Mouse (Mus musculus): ENCODE results near the gene Axin2. TPM values are rescaled to one million over a fixed set of nuclear protein-coding genes. Genes with fewer than 3 reads are reported as not detected.

The Axin2 gene
- polyA plus RNA-seq, 1 experiment from 2014 or later, result 5.8 TPM

- no peaks in the 10 kb centered on the region for H3K9me3 ChIP-seq (replicated peaks; ENCODE audit: low read length)
- H3K27me3 ChIP-seq (ENCODE audit: insufficient read depth, low read length), result no peaks in the 10 kb centered on the region
- DNase-seq (ENCODE audit: low spot score), result no peak
- no peak overlapping the region for H3K4me3 ChIP-seq (replicated peaks; ENCODE audit: low read depth, low read length)
- no peaks in the 10 kb centered on the region for H3K4me1 ChIP-seq (replicated peaks; ENCODE audit: insufficient read depth, low read length)
- H3K27ac ChIP-seq, result no peak overlapping the region
- ATAC-seq (replicated peaks; ENCODE audit: low FRiP score, low read depth), result no peak
- TF ChIP-seq CTCF (IDR thresholded peaks at IDR 0.05; ENCODE audit: low read depth), result no peak
- no peak overlapping the region for H3K9ac ChIP-seq (ENCODE audit: low read depth, low read length)
- H3K4me2 ChIP-seq (ENCODE audit: low read length), result no peak overlapping the region
- 56% methylated on average over 10 of the region's 10 CpGs for WGBS
- no peaks in the 10 kb centered on the region for H3K36me3 ChIP-seq (ENCODE audit: insufficient read depth, low read length)
Measured at GRCm38 (mm10) chr11:108995196-108995989, 75.2 kb downstream of the Axin2 start.

GRCm38 (mm10) chr11:108995990-108996533 is 75.9 kb downstream of the Axin2 start:
- ATAC-seq (replicated peaks; ENCODE audit: low FRiP score, low read depth) (no peak), DNase-seq (ENCODE audit: low spot score) (no peak)
- H3K4me3 ChIP-seq (replicated peaks; ENCODE audit: low read depth, low read length), result no peak overlapping the region
- H3K4me2 ChIP-seq (ENCODE audit: low read length), result no peak overlapping the region
- TF ChIP-seq CTCF (IDR thresholded peaks at IDR 0.05; ENCODE audit: low read depth), result no peak
- H3K9me3 ChIP-seq (replicated peaks; ENCODE audit: low read length), result no peaks in the 10 kb centered on the region
- H3K9ac ChIP-seq (ENCODE audit: low read depth, low read length), result no peak overlapping the region
- 79% methylated on average over 2 of the region's 2 CpGs for WGBS
- no peaks in the 10 kb centered on the region for H3K36me3 ChIP-seq (ENCODE audit: insufficient read depth, low read length)
- H3K27me3 ChIP-seq (ENCODE audit: insufficient read depth, low read length), result no peaks in the 10 kb centered on the region
- no peak overlapping the region for H3K27ac ChIP-seq
- no peaks in the 10 kb centered on the region for H3K4me1 ChIP-seq (replicated peaks; ENCODE audit: insufficient read depth, low read length)

GRCm38 (mm10) chr11:108997816-108998215 is 77.7 kb downstream of the Axin2 start:
- WGBS, result 92% methylated on average over 3 of the region's 3 CpGs
- Histone ChIP-seq H3K4me1 (replicated peaks; ENCODE audit: insufficient read depth, low read length) (no peaks in the 10 kb centered on the region), H3K9ac (ENCODE audit: low read depth, low read length) (no peak overlapping the region), H3K4me3 (replicated peaks; ENCODE audit: low read depth, low read length) (no peak overlapping the region), H3K9me3 (replicated peaks; ENCODE audit: low read length) (no peaks in the 10 kb centered on the region), H3K27me3 (ENCODE audit: insufficient read depth, low read length) (no peaks in the 10 kb centered on the region), H3K36me3 (ENCODE audit: insufficient read depth, low read length) (no peaks in the 10 kb centered on the region), H3K27ac (no peak overlapping the region), H3K4me2 (ENCODE audit: low read length) (no peak overlapping the region)
- TF ChIP-seq CTCF (IDR thresholded peaks at IDR 0.05; ENCODE audit: low read depth), result no peak
- DNase-seq (ENCODE audit: low spot score) (no peak), ATAC-seq (replicated peaks; ENCODE audit: low FRiP score, low read depth) (no peak)

Other genes starting within 250 kb of the Axin2 start
- not detected in 2 replicates for gene E030025P04Rik, start 224.0 kb downstream of the Axin2 start, polyA plus RNA-seq (2015; fragmentation: Nextera tagmentation; extraction: Ambion mirVana)